Mouse (Mus musculus) large intestine, adult 2 months (tissue): ENCODE data around the gene St8sia6. TPM values are rescaled to one million over a fixed set of nuclear protein-coding genes. Genes with fewer than 3 reads are reported as not detected.
"Not testable (repeated sequence)": the region's sequence is repeated elsewhere in the genome, so short reads cannot be mapped to it uniquely, and the experiment has no call there.

ENCODE experiments used
- DNase-seq: peaks from one replicate; pipeline ENCODE4 v3.0.0-alpha.2; 2012; ENCODE audit warnings: low read depth, low spot score
- WGBS: fragments of 180-500 bp; shearing (Covaris S2); methylation state at CpG from one replicate; pipeline ENCODE4 v1.1.7; 2018; 5-methylcytosine and 5-hydroxymethylcytosine counted together
- polyA plus RNA-seq: library from polyadenylated mRNA; depleted of rRNA; stranded (reverse); fragments of >200 nt; gene quantifications from 2 replicates; pipeline ENCODE4 v1.2.3, GENCODE M21; 2012; rRNA removed

St8sia6 gene
- polyA plus RNA-seq = 0.30 and 0.69 TPM in 2 replicates

GRCm38 (mm10) chr2:13793969-13794363, at the start of gene St8sia6:
Gene St8sia6, minus strand, starts transcription at chr2:13794064.
- DNase-seq = no peak
- WGBS = 53% methylated on average over 8 of the region's 8 CpGs

- 61% methylated on average over 3 of the region's 3 CpGs for WGBS
- DNase-seq = no peak
Observed at GRCm38 (mm10) chr2:13836310-13836709, 42.4 kb upstream of the St8sia6 start.

DNA sequence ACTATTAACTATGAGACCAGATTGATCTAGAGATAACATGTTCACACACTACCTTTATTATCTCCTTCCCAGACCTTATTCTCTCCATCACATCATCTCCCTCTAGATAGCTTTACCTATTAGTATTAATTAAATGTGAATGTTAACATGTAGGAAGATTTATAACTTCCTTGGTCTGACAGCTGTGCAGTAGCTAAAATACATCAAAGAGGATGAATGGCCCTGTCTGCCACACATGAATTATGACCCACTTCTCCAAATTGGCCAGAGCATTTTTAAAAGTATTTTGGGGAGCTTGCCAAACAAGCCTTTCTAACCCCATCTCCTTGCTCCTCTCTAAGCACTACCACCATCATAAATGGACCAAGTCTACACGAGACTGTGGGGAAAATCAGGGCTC, 41.1 kb upstream of the St8sia6 start:
- DNase-seq = no peak
- 16% methylated on average over 1 of the region's 1 CpGs for WGBS

DNA sequence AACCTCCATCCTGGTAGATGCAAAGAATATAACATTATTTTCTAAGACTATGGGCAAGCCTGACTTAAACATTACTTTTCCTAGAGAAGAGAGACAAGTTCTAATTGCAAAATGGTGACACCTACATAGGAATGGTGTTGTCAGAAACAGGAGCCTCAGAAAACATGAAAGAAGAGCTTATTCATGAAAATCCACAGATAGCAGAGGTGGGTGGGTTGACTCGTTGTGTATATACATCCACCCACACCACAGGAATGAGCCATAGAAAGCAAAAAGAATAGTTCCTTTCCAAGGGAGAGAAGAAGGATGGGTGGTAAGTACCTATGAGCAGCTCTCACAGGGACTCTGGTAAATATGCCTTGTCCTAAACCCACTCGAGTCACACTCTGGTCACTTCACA, 22.8 kb upstream of the St8sia6 start:
- no peak for DNase-seq
- WGBS = 78% methylated on average over 2 of the region's 2 CpGs

GRCm38 (mm10) chr2:13808593-13808992, 14.7 kb upstream of the St8sia6 start:
- 31% methylated on average over 5 of the region's 5 CpGs for WGBS
- DNase-seq = no peak

GRCm38 (mm10) chr2:13808008-13808407, 14.1 kb upstream of the St8sia6 start:
- no peak for DNase-seq
- WGBS = 65% methylated on average over 4 of the region's 4 CpGs

GRCm38 (mm10) chr2:13806120-13806519, 12.3 kb upstream of the St8sia6 start:
- WGBS = 93% methylated on average over 3 of the region's 3 CpGs
- no peak for DNase-seq

GRCm38 (mm10) chr2:13800639-13801038, 6.8 kb upstream of the St8sia6 start:
- no peak for DNase-seq
- 84% methylated on average over 2 of the region's 2 CpGs for WGBS

DNA sequence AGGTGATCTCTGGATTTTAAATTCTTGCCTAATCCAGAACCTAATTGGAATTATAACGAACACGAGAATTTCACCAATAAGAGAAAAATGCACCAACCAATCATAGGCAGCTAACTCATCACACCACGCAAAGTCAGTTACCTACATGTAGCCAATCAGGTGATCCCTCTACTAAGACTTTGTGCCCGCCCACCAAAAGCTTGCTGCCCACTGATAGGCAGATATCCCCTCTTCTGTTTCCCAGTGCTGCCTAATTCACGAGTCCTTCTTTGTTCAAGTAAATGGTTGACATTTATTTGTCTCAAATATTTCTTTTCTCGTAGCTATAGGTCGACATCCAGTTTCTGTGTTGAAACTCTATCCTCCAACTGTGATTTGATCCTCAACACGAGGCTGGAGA, 582 bp upstream of the St8sia6 start:
- DNase-seq = no peak
- 84% methylated on average over 8 of the region's 8 CpGs for WGBS

DNA sequence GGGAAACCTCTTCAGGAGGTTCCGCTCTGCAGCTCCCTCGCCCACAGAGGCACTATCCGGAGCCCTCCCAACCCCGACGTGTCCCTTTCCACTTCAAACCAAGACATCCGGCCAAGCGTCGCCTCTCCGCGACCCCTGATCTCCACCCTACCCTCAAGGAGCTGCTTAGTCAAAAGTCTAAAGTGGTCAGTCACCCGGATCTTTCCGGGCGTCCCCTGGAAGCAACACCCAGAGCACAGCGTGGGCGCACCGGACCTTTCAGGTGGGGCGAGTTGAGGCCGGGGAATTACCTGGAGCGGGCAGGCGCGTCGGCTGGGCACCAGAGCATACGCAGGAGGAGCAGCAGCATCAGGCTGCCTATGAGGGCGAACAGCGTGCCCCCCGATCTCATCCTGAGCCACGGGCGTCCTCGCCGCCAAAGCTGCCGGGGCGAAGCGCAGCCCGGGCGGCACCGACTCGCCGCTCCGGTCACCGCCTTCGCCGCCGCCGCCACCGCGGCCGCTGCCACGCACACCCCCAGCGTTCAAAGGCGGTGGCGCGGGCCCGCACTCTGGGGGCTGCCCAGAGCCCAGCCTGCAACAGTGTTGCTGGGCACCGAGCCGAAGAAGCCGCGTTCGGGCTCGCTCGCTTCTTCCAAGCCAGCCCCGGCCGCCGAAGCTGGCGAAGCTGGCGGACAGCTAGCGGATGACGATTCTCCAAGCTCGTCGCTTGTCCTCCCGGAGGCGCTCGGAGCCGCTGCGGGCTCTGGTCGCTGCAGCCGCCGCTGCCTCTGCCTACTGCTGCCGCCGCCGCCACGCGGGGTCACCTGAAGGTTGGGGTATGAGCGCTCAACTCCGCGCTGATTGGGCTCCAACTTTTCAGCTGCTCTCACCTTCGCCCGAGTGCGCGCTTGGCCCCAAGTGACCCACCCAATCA, 553 bp downstream of the St8sia6 start:
- WGBS = 2% methylated on average over 89 of the region's 89 CpGs
- no peak for DNase-seq

- 41% methylated on average over 13 of the region's 13 CpGs for WGBS
- DNase-seq = no peak
Observed at GRCm38 (mm10) chr2:13792256-13793005, 1.4 kb downstream of the St8sia6 start.

- 65% methylated on average over 7 of the region's 7 CpGs for WGBS
- DNase-seq = no peak
Observed at GRCm38 (mm10) chr2:13791598-13791997, 2.3 kb downstream of the St8sia6 start.

GRCm38 (mm10) chr2:13789365-13789764, 4.5 kb downstream of the St8sia6 start:
- 68% methylated on average over 1 of the region's 1 CpGs for WGBS
- no peak for DNase-seq

DNA sequence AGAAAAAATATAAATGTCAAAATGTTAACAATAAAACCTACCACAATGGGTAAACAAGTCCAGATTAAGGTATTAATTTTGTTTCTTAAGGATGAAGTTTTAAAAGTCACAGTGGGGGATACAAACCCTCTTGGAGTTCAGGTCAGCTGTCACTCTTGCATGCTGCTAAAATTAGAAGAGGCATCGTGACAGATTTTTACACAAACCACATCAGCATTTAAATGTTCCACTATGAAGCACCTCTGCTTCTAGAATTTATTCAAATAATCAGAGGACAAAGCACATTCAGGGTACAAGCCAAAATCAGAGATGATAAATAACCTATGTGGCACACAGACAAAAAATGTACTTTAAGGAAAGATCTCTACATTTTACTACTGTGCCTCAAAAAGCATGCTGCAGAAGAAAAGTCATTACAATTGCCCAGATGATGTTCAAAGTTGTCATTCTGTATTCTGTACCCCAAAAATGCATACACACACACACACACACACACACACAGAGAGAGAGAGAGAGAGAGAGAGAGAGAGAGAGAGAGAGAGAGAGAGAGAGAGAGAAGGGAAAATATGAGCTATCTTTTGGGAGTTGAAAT, 7.2 kb downstream of the St8sia6 start:
- DNase-seq = no peak
- WGBS = 63% methylated on average over 1 of the region's 1 CpGs

GRCm38 (mm10) chr2:13785992-13786391, 7.9 kb downstream of the St8sia6 start:
- 42% methylated on average over 3 of the region's 3 CpGs for WGBS
- not testable (repeated sequence) for DNase-seq

DNA sequence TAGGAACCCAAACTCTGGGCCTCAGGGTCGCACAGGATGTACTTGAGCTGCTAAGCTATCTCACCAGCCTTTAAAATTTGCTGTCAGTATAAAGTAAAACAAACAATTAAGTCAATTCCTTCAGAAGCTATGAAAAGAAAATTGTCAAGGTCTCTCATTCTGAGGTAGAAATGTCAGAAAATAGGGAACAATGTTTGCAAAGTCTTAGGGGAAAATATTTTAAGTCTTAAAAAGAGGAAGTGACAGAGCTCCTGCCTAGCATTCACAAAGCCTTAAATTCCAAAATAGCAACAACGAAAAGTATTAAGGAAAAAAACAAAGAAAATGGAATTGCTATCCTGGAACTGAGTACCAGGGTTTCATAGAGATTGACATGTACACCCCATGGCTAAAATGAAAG, 8.6 kb downstream of the St8sia6 start:
- DNase-seq = no peak
- 77% methylated on average over 2 of the region's 2 CpGs for WGBS

GRCm38 (mm10) chr2:13784448-13784847, 9.4 kb downstream of the St8sia6 start:
- DNase-seq = no peak
- WGBS = 83% methylated on average over 1 of the region's 1 CpGs

DNA sequence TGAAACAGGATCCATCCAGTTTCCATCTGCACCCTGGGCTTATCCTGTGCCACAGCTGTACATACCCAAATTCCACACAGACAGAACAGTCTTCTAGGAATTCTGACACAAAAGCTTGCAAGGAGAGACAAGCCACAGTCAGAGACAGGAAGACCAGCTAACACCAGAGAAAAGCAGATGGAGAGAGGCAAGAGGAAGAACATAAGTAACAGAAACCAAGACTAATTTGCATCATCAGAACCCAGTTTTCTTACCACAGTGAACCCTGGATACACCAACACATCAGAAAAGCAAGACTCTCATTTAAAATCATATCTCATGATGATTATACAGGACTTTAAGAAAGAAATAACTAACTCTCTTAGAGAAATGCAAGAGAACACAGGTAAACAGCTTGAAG, 16.8 kb downstream of the St8sia6 start:
- DNase-seq = no peak

DNA sequence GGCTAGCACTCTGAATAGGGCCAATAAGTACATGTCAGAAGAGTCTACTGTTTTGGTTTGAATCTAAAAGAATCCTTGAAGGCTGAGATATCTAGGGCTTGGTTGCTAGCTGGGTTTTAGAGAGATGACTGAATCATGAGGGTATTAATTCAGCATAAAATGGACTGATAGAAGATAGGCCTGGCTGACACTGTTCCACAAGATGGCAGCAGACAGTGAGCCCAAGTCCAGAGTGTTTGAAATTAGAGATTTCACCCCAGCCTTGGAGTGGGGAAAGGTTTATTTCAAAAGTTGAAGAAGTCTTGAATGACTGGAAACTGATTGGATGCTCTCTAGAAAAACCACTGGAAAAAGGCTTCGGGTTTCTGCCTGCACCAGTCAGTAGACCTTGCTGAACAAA, 17.4 kb downstream of the St8sia6 start:
- 86% methylated on average over 1 of the region's 1 CpGs for WGBS
- no peak for DNase-seq

DNA sequence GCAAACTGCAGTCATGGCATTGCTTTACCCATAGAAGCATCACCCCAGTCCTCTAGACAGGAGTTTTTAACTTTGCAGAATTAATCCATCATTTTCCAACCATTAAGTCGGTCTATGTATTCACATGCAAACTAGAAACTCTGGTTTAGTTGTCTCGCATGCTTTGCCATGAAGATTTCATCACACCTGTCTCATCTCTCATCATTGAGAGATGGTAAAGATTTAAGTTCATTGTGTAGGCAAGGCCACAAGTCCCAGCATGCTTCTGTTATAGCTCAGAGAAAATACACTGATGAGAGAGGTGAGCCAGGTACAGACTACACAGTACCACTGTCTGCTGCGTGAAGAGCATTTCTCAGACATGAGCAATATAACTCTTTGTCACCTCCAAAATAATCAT, 18.8 kb downstream of the St8sia6 start:
- no peak for DNase-seq
- 90% methylated on average over 3 of the region's 3 CpGs for whole genome bisulfite sequencing

- WGBS = 69% methylated on average over 5 of the region's 5 CpGs
- no peak for DNase-seq
Observed at GRCm38 (mm10) chr2:13768524-13768923, 25.3 kb downstream of the St8sia6 start.
